In genomic region chr13:44704036-44704801, GRCm38 (mm10) we compare ENCODE assay signal across 21 mouse cellular contexts. TPM values are rescaled to one million over a fixed set of nuclear protein-coding genes. Genes with fewer than 3 reads are reported as not detected.
DNase-seq lines count a peak whose midpoint lies in the region; ATAC-seq and TF ChIP-seq lines count a peak whose summit lies in the region.
"Had no signal": no experiment of that assay in that cellular context is flagged by ENCODE, and none has a peak within 500 bp of the region (broad histone marks: within the 10 kb centered on the region; RNA-seq: fewer than 3 reads in every experiment).

No protein-coding gene starts in this region.

- peak overlapping the region; percentile 75 for H3K9ac ChIP-seq in ES-Bruce4 (ENCODE audit: low read depth, poor library complexity, severe bottlenecking)
- H3K9ac ChIP-seq in kidney, embryonic 16.5 days (replicated peaks; ENCODE audit: low read length): no peak overlapping the region
- H3K9ac ChIP-seq: heart, embryonic 13.5 days; hindbrain, embryonic 12.5 days had no signal

- no peaks in the 10 kb centered on the region for H3K9me3 ChIP-seq in ES-Bruce4 (replicated peaks; ENCODE audit: control insufficient read depth, insufficient read depth, low read length, poor library complexity, severe bottlenecking)
- H3K9me3 ChIP-seq in kidney, embryonic 16.5 days (ENCODE audit: low read length): no peaks in the 10 kb centered on the region
- H3K9me3 ChIP-seq: embryonic facial prominence, embryonic 10.5 days; forebrain, embryonic 10.5 days; heart, embryonic 13.5 days; hindbrain, embryonic 12.5 days had no signal

- TF ChIP-seq EP300 in ES-Bruce4 (IDR thresholded peaks at IDR 0.05; ENCODE audit: insufficient read depth, low read depth, low read length): 0 out of 2 replicates have a peak, but pooled peaks have one; percentile 13

- no peaks in the 10 kb centered on the region for H3K27me3 ChIP-seq in ES-Bruce4 (ENCODE audit: control insufficient read depth, insufficient read depth, low read length, poor library complexity, severe bottlenecking)
- H3K27me3 ChIP-seq in myocyte (ENCODE audit: control insufficient read depth, insufficient read depth, insufficient read length): no peaks in the 10 kb centered on the region
- no peaks in the 10 kb centered on the region for H3K27me3 ChIP-seq in kidney, embryonic 16.5 days (ENCODE audit: insufficient read depth, low read length)
- H3K27me3 ChIP-seq: heart, embryonic 13.5 days; hindbrain, embryonic 12.5 days had no signal

- peak overlapping the region; percentile 100 for H3K27ac ChIP-seq in ES-Bruce4 (ENCODE audit: insufficient read depth, low read length)
- H3K27ac ChIP-seq in kidney, embryonic 16.5 days (ENCODE audit: low read length): no peak overlapping the region
- H3K27ac ChIP-seq: embryonic facial prominence, embryonic 10.5 days; forebrain, embryonic 10.5 days; gastrocnemius, adult 2 months; heart, embryonic 13.5 days; hindbrain, embryonic 12.5 days had no signal

- no peak overlapping the region for H3ac ChIP-seq in myocyte (ENCODE audit: control insufficient read depth, insufficient read length)

- WGBS in kidney, embryonic 16.5 days: 80% methylated on average over 15 of the region's 15 CpGs

- peaks cover 12% of the 10 kb centered on the region for H3K4me1 ChIP-seq in ES-Bruce4 (ENCODE audit: control insufficient read depth, insufficient read depth, low read length)
- 0 out of 2 replicates have a peak, but pooled peaks cover 2% of the 10 kb centered on the region for H3K4me1 ChIP-seq in kidney, embryonic 16.5 days (ENCODE audit: insufficient read depth, low read length)
- H3K4me1 ChIP-seq: heart, embryonic 13.5 days had no signal

- TF ChIP-seq CTCF in ES-Bruce4 (IDR thresholded peaks at IDR 0.05; ENCODE audit: low read depth, low read length): no peak

- H3K36me3 ChIP-seq in ES-Bruce4 (ENCODE audit: control insufficient read depth, insufficient read depth, low read length, poor library complexity, severe bottlenecking) (no peaks in the 10 kb centered on the region), myocyte (ENCODE audit: control insufficient read depth, insufficient read depth) (no peaks in the 10 kb centered on the region)
- no peaks in the 10 kb centered on the region for H3K36me3 ChIP-seq in kidney, embryonic 16.5 days (ENCODE audit: insufficient read depth, low read length)
- H3K36me3 ChIP-seq: embryonic facial prominence, embryonic 10.5 days; forebrain, embryonic 10.5 days; heart, embryonic 13.5 days; hindbrain, embryonic 12.5 days had no signal

- peak overlapping the region; percentile 24 for H3K4me2 ChIP-seq in myocyte (ENCODE audit: low read depth)
- H3K4me2 ChIP-seq in kidney, embryonic 16.5 days (replicated peaks; ENCODE audit: low read depth, low read length): no peak overlapping the region
- H3K4me2 ChIP-seq: heart, embryonic 13.5 days; hindbrain, embryonic 12.5 days had no signal

- H3K4me3 ChIP-seq in ES-Bruce4 (ENCODE audit: low read depth, low read length) (peak overlapping the region; percentile 66), myocyte (no peak overlapping the region)
- no peak overlapping the region for H3K4me3 ChIP-seq in kidney, embryonic 16.5 days (ENCODE audit: low read length)
- H3K4me3 ChIP-seq: embryonic facial prominence, embryonic 10.5 days; forebrain, embryonic 10.5 days; gastrocnemius, adult 2 months; heart, embryonic 13.5 days; hindbrain, embryonic 12.5 days had no signal

- DNase-seq in 3T3-L1 (ENCODE audit: low read depth, low spot score): peak; percentile 21
- peak; percentile 95 for DNase-seq in R1 (ENCODE audit: low read depth, low spot score)
- no peak for DNase-seq in ovary, postnatal 10 days (ENCODE audit: low spot score)
- DNase-seq in heart, adult 9 months (ENCODE audit: low spot score in 2 of 2): no peak
- DNase-seq: adrenal gland, postnatal 14 days; cerebellum, adult 2 months; cerebellum, postnatal 10 days; gastrocnemius, adult 2 months; gastrocnemius, postnatal 25 days; heart, postnatal 4 days had no signal

- H3K79me2 ChIP-seq in myocyte (ENCODE audit: control insufficient read depth, insufficient read depth): no peaks in the 10 kb centered on the region

- TF ChIP-seq POLR2A in ES-Bruce4 (IDR thresholded peaks at IDR 0.05; ENCODE audit: insufficient read depth, low read length) (peak; percentile 58), myocyte (IDR thresholded peaks at IDR 0.05; ENCODE audit: insufficient read length, low read depth) (no peak)

- ATAC-seq in kidney, embryonic 16.5 days (ENCODE audit: low FRiP score, low TSS enrichment): no peak
- ATAC-seq: activated CD4-positive, CD25-positive, alpha-beta regulatory T cell, adult 4 months; forebrain, embryonic 14.5 days; hindbrain, embryonic 16.5 days; inflammation-experienced regulatory T-cells, adult 6 months had no signal

TF ChIP-seq in myocyte, 11 proteins besides CTCF, POLR2A, EP300 and RAD21:
- TF ChIP-seq MYOG (IDR thresholded peaks at IDR 0.05; ENCODE audit: control insufficient read depth in 1 of 3, insufficient read depth in 1 of 3, insufficient read length in 2 of 3, low read depth in 2 of 3) (no peak), USF1 (IDR thresholded peaks at IDR 0.05; ENCODE audit: low read depth) (no peak)

RNA-seq across cellular contexts. Expression of gene Jarid2, which starts 25.1 kb away (rescaled TPM):
- polyA plus RNA-seq in ES-Bruce4 (2011; ENCODE audit: insufficient read depth, insufficient read length, low read depth, missing spikeins): 143 and 150 TPM in 2 replicates
- polyA plus RNA-seq in myocyte (2012; fragmentation: generic; extraction: Trizol): 3.9 TPM
- 39.7 and 46.2 TPM in 2 replicates for polyA plus RNA-seq in kidney, embryonic 16.5 days (2015; fragmentation: Nextera tagmentation; extraction: Ambion mirVana)

Comparison
In these comparisons a context has a peak if more than half of its experiments do, and no peak if none do; other contexts are left out.
1. DNase-seq: peak in 3T3-L1 (single experiment) and R1 (single experiment); none in ovary, postnatal 10 days (single experiment) and heart, adult 9 months (0 of 2).